Mouse (Mus musculus): Measurements from ENCODE around the gene Zswim8. TPM values are rescaled to one million over a fixed set of nuclear protein-coding genes. Genes with fewer than 3 reads are reported as not detected.

Gene Zswim8
- total and polyA plus RNA-seq, 3 experiments, result 16.5 to 35.5 TPM; not detected in 1

GRCm38 (mm10) chr14:20724043-20724442, 16.7 kb downstream of the Zswim8 start:
- Histone ChIP-seq H3K4me1 (ENCODE audit: control insufficient read depth in 1 of 2, insufficient read depth in 2 of 2, low read length in 2 of 2) (peaks cover 9 to 13% of the 10 kb centered on the region in 2 experiments), H3K4me3 (ENCODE audit: control insufficient read depth in 1 of 2, insufficient read depth in 1 of 2, low read depth in 2 of 2, low read length in 2 of 2) (no peak overlapping the region), H3K27me3 (ENCODE audit: control insufficient read depth in 1 of 2, insufficient read depth in 2 of 2, low read length in 2 of 2) (no peaks in the 10 kb centered on the region), H3K9ac (ENCODE audit: control insufficient read depth, low read depth, low read length, poor library complexity, severe bottlenecking) (no peak overlapping the region), H3K36me3 (ENCODE audit: control insufficient read depth in 1 of 2, insufficient read depth in 2 of 2, low read length in 2 of 2) (peaks cover 22 to 59% of the 10 kb centered on the region in 2 experiments), H3K9me3 (replicated peaks; ENCODE audit: insufficient read depth, low read length) (no peaks in the 10 kb centered on the region), H3K79me2 (ENCODE audit: control insufficient read depth, insufficient read depth, low read length, poor library complexity) (peaks cover 17% of the 10 kb centered on the region), H3K27ac (ENCODE audit: control insufficient read depth, low read depth, low read length) (no peak overlapping the region)
- peak; percentile 51 for DNase-seq (ENCODE audit: low read depth, low spot score)
- peak; percentile 21 for TF ChIP-seq RAD21 (IDR thresholded peaks at IDR 0.05; ENCODE audit: low read depth, low read length)
- TF ChIP-seq EP300 (IDR thresholded peaks at IDR 0.05; ENCODE audit: low read depth in 1 of 2, low read length in 2 of 2), result no peak
- peak; percentile 70 to 81 (median 79) for TF ChIP-seq CTCF (IDR thresholded peaks at IDR 0.05 in 2 of 3, conservative IDR thresholded peaks at IDR 0.05 in 1 of 3; ENCODE audit: control insufficient read depth in 1 of 3, insufficient read depth in 1 of 3, low read depth in 2 of 3, low read length in 3 of 3, poor library complexity in 1 of 3, severe bottlenecking in 1 of 3)
- peak; percentile 94 for TF ChIP-seq MAFK (IDR thresholded peaks at IDR 0.05; ENCODE audit: borderline replicate concordance, low read depth, low read length)
- peak; percentile 50 for TF ChIP-seq SMC3 (IDR thresholded peaks at IDR 0.05; ENCODE audit: low read depth, low read length)

- Histone ChIP-seq H3K4me3 (ENCODE audit: control insufficient read depth in 1 of 2, insufficient read depth in 1 of 2, low read depth in 2 of 2, low read length in 2 of 2) (peak overlapping the region in 1 of 2 experiments; percentile 17; a peak in 1 of 4 replicates), H3K79me2 (ENCODE audit: control insufficient read depth, insufficient read depth, low read length, poor library complexity) (peaks cover 34% of the 10 kb centered on the region), H3K9ac (ENCODE audit: control insufficient read depth, low read depth, low read length, poor library complexity, severe bottlenecking) (peak overlapping the region; percentile 31), H3K27ac (ENCODE audit: control insufficient read depth, low read depth, low read length) (peak overlapping the region; percentile 55), H3K9me3 (replicated peaks; ENCODE audit: insufficient read depth, low read length) (no peaks in the 10 kb centered on the region), H3K4me1 (ENCODE audit: control insufficient read depth in 1 of 2, insufficient read depth in 2 of 2, low read length in 2 of 2) (peaks cover 20 to 24% of the 10 kb centered on the region in 2 experiments), H3K36me3 (ENCODE audit: control insufficient read depth in 1 of 2, insufficient read depth in 2 of 2, low read length in 2 of 2) (peaks cover 39 to 71% of the 10 kb centered on the region in 2 experiments), H3K27me3 (ENCODE audit: control insufficient read depth in 1 of 2, insufficient read depth in 2 of 2, low read length in 2 of 2) (no peaks in the 10 kb centered on the region)
- 0 out of 2 replicates have a peak, but pooled peaks have one; percentile 10 for TF ChIP-seq SIN3A (IDR thresholded peaks at IDR 0.05; ENCODE audit: low read length)
- no peak for TF ChIP-seq ZKSCAN1 (IDR thresholded peaks at IDR 0.05; ENCODE audit: low read depth, low read length)
- TF ChIP-seq NRF1 (IDR thresholded peaks at IDR 0.05; ENCODE audit: insufficient read depth, low read depth, low read length, poor library complexity, severe bottlenecking), result no peak
- no peak for TF ChIP-seq POLR2A (IDR thresholded peaks at IDR 0.05; ENCODE audit: control insufficient read depth in 1 of 2, insufficient read depth in 1 of 2, low read depth in 1 of 2, low read length in 2 of 2, poor library complexity in 1 of 2)
- TF ChIP-seq UBTF (IDR thresholded peaks at IDR 0.05; ENCODE audit: borderline replicate concordance, insufficient read depth, low read depth, low read length), result no peak
- TF ChIP-seq CHD1 (IDR thresholded peaks at IDR 0.05; ENCODE audit: low read depth, low read length), result no peak
- no peak for TF ChIP-seq CHD2 (IDR thresholded peaks at IDR 0.05; ENCODE audit: low read length)
- no peak for TF ChIP-seq POLR2AphosphoS2 (IDR thresholded peaks at IDR 0.05; ENCODE audit: low read length)
- TF ChIP-seq KAT2A (conservative IDR thresholded peaks at IDR 0.05; ENCODE audit: low read depth, low read length), result no peak
- DNase-seq (ENCODE audit: low read depth, low spot score), result no peak
Measured at GRCm38 (mm10) chr14:20725660-20726339, 18.4 kb downstream of the Zswim8 start.

All from MEL (cell line).